Mouse (Mus musculus): ENCODE measurements around the gene Cacna2d1. TPM values are rescaled to one million over a fixed set of nuclear protein-coding genes. Genes with fewer than 3 reads are reported as not detected.

Gene Cacna2d1
- total and polyA plus RNA-seq, 3 experiments: 0.08 to 0.13 TPM; not detected in 1

DNA sequence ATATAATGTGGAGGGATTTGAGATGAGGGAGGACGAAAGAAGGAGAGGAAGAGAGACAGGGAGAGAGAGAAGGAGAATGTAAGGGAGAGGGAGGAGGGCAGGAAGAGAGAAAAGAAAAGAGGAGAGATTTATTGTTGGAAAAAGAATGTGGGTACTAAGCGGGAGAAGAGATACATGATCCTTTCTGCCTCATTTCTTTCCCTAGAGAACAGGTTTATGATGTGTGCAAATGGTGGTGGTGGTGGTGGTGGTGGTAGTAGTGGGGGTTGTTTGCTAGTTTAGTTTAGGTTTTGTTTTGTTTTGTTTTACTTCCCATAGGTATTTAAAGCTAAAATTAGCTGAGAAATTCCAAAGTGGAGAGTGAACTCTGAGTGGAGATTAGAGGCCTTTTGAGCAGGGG is 79.9 kb downstream of the Cacna2d1 start:
- TF ChIP-seq MEF2A (IDR thresholded peaks at IDR 0.05; ENCODE audit: extremely low read depth, insufficient replicate concordance, low read depth, low read length, poor library complexity, severe bottlenecking) (no peak), POLR2AphosphoS5 (IDR thresholded peaks at IDR 0.05; ENCODE audit: borderline replicate concordance, low read depth, low read length) (no peak), MYB (IDR thresholded peaks at IDR 0.05; ENCODE audit: low read depth, low read length) (no peak), CHD2 (IDR thresholded peaks at IDR 0.05; ENCODE audit: low read length) (no peak), ZNF384 (IDR thresholded peaks at IDR 0.05; ENCODE audit: low read depth, low read length) (no peak), SIN3A (IDR thresholded peaks at IDR 0.05; ENCODE audit: low read length) (no peak), ZMIZ1 (IDR thresholded peaks at IDR 0.05; ENCODE audit: low read depth, low read length) (no peak), CTCF (IDR thresholded peaks at IDR 0.05 in 2 of 3, conservative IDR thresholded peaks at IDR 0.05 in 1 of 3; ENCODE audit: control insufficient read depth in 1 of 3, insufficient read depth in 1 of 3, low read depth in 2 of 3, low read length in 3 of 3, poor library complexity in 1 of 3, severe bottlenecking in 1 of 3) (no peak), ETS1 (IDR thresholded peaks at IDR 0.05; ENCODE audit: low read depth, low read length) (no peak), MAZ (IDR thresholded peaks at IDR 0.05; ENCODE audit: low read depth, low read length) (no peak), TAL1 (IDR thresholded peaks at IDR 0.05; ENCODE audit: low read length) (no peak), SMC3 (IDR thresholded peaks at IDR 0.05; ENCODE audit: low read depth, low read length) (no peak), JUND (IDR thresholded peaks at IDR 0.05; ENCODE audit: low read depth, low read length) (no peak), NELFE (IDR thresholded peaks at IDR 0.05; ENCODE audit: low read depth, low read length) (no peak), USF1 (IDR thresholded peaks at IDR 0.05; ENCODE audit: low read depth, low read length) (no peak), RCOR1 (IDR thresholded peaks at IDR 0.05; ENCODE audit: low read depth, low read length) (no peak), TCF12 (IDR thresholded peaks at IDR 0.05; ENCODE audit: low read depth, low read length) (no peak), MYC (IDR thresholded peaks at IDR 0.05; ENCODE audit: low read depth, low read length) (no peak), CHD1 (IDR thresholded peaks at IDR 0.05; ENCODE audit: low read depth, low read length) (no peak)
- Histone ChIP-seq H3K9ac (ENCODE audit: control insufficient read depth, low read depth, low read length, poor library complexity, severe bottlenecking) (no peak overlapping the region), H3K36me3 (ENCODE audit: control insufficient read depth in 1 of 2, insufficient read depth in 2 of 2, low read length in 2 of 2) (no peaks in the 10 kb centered on the region), H3K79me2 (ENCODE audit: control insufficient read depth, insufficient read depth, low read length, poor library complexity) (no peaks in the 10 kb centered on the region), H3K4me3 (ENCODE audit: control insufficient read depth in 1 of 2, insufficient read depth in 1 of 2, low read depth in 2 of 2, low read length in 2 of 2) (no peak overlapping the region), H3K27ac (ENCODE audit: control insufficient read depth, low read depth, low read length) (no peak overlapping the region), H3K4me1 (ENCODE audit: control insufficient read depth in 1 of 2, insufficient read depth in 2 of 2, low read length in 2 of 2) (no peaks in the 10 kb centered on the region), H3K9me3 (replicated peaks; ENCODE audit: insufficient read depth, low read length) (no peaks in the 10 kb centered on the region), H3K27me3 (ENCODE audit: control insufficient read depth in 1 of 2, insufficient read depth in 2 of 2, low read length in 2 of 2) (no peaks in the 10 kb centered on the region)
- no peak for DNase-seq (ENCODE audit: low read depth, low spot score)

- H3K27me3 ChIP-seq (ENCODE audit: control insufficient read depth in 1 of 2, insufficient read depth in 2 of 2, low read length in 2 of 2): no peaks in the 10 kb centered on the region
- no peak overlapping the region for H3K4me3 ChIP-seq (ENCODE audit: control insufficient read depth in 1 of 2, insufficient read depth in 1 of 2, low read depth in 2 of 2, low read length in 2 of 2)
- H3K9me3 ChIP-seq (replicated peaks; ENCODE audit: insufficient read depth, low read length): no peaks in the 10 kb centered on the region
- DNase-seq (ENCODE audit: low read depth, low spot score): no peak
- no peaks in the 10 kb centered on the region for H3K36me3 ChIP-seq (ENCODE audit: control insufficient read depth in 1 of 2, insufficient read depth in 2 of 2, low read length in 2 of 2)
- no peak for TF ChIP-seq MXI1 (IDR thresholded peaks at IDR 0.05; ENCODE audit: low read depth, low read length)
- TF ChIP-seq TAL1 (IDR thresholded peaks at IDR 0.05; ENCODE audit: low read length): no peak
- no peak for TF ChIP-seq MEF2A (IDR thresholded peaks at IDR 0.05; ENCODE audit: extremely low read depth, insufficient replicate concordance, low read depth, low read length, poor library complexity, severe bottlenecking)
- no peak for TF ChIP-seq JUND (IDR thresholded peaks at IDR 0.05; ENCODE audit: low read depth, low read length)
- no peak for TF ChIP-seq NELFE (IDR thresholded peaks at IDR 0.05; ENCODE audit: low read depth, low read length)
- no peak for TF ChIP-seq USF1 (IDR thresholded peaks at IDR 0.05; ENCODE audit: low read depth, low read length)
- TF ChIP-seq UBTF (IDR thresholded peaks at IDR 0.05; ENCODE audit: borderline replicate concordance, insufficient read depth, low read depth, low read length): no peak
- TF ChIP-seq CTCF (IDR thresholded peaks at IDR 0.05 in 2 of 3, conservative IDR thresholded peaks at IDR 0.05 in 1 of 3; ENCODE audit: control insufficient read depth in 1 of 3, insufficient read depth in 1 of 3, low read depth in 2 of 3, low read length in 3 of 3, poor library complexity in 1 of 3, severe bottlenecking in 1 of 3): no peak
- TF ChIP-seq POLR2A (IDR thresholded peaks at IDR 0.05; ENCODE audit: control insufficient read depth in 1 of 2, insufficient read depth in 1 of 2, low read depth in 1 of 2, low read length in 2 of 2, poor library complexity in 1 of 2): no peak
- TF ChIP-seq USF2 (IDR thresholded peaks at IDR 0.05; ENCODE audit: borderline replicate concordance in 1 of 2, insufficient read depth in 1 of 2, low read depth in 1 of 2, low read length in 2 of 2): no peak
- no peak for TF ChIP-seq MYC (IDR thresholded peaks at IDR 0.05; ENCODE audit: low read depth, low read length)
- TF ChIP-seq CHD2 (IDR thresholded peaks at IDR 0.05; ENCODE audit: low read length): no peak
- TF ChIP-seq ZMIZ1 (IDR thresholded peaks at IDR 0.05; ENCODE audit: low read depth, low read length): no peak
- TF ChIP-seq HCFC1 (IDR thresholded peaks at IDR 0.05; ENCODE audit: low read depth, low read length): no peak
- H3K79me2 ChIP-seq (ENCODE audit: control insufficient read depth, insufficient read depth, low read length, poor library complexity): no peaks in the 10 kb centered on the region
- no peak overlapping the region for H3K27ac ChIP-seq (ENCODE audit: control insufficient read depth, low read depth, low read length)
- H3K9ac ChIP-seq (ENCODE audit: control insufficient read depth, low read depth, low read length, poor library complexity, severe bottlenecking): no peak overlapping the region
- no peaks in the 10 kb centered on the region for H3K4me1 ChIP-seq (ENCODE audit: control insufficient read depth in 1 of 2, insufficient read depth in 2 of 2, low read length in 2 of 2)
Observed at GRCm38 (mm10) chr5:16024626-16025417, 90.3 kb downstream of the Cacna2d1 start.
